Mouse (Mus musculus): ENCODE results near the gene Hif3a. TPM values are rescaled to one million over a fixed set of nuclear protein-coding genes. Genes with fewer than 3 reads are reported as not detected.

Hif3a gene
- total and polyA plus RNA-seq, 2 experiments from 2014 or later: 3.4 to 22.1 TPM

- no peak for TF ChIP-seq CTCF (IDR thresholded peaks at IDR 0.05; ENCODE audit: low read depth)
- no peaks in the 10 kb centered on the region for H3K9me3 ChIP-seq (ENCODE audit: low read length)
- H3K27me3 ChIP-seq (ENCODE audit: insufficient read depth, low read length): no peaks in the 10 kb centered on the region
- H3K4me2 ChIP-seq (ENCODE audit: low read depth, low read length): peak overlapping the region; percentile 68
- H3K27ac ChIP-seq: peak overlapping the region; percentile 82
- peak overlapping the region; percentile 40 for H3K4me3 ChIP-seq (ENCODE audit: low read length)
- peak; percentile 11 for ATAC-seq
- WGBS: 32% methylated on average over 14 of the region's 14 CpGs
- peak overlapping the region; percentile 56 for H3K9ac ChIP-seq (replicated peaks; ENCODE audit: low read length)
- DNase-seq (ENCODE audit: low spot score): peak; percentile 64
- no peaks in the 10 kb centered on the region for H3K36me3 ChIP-seq (ENCODE audit: insufficient read depth, low read length)
- peaks cover 16% of the 10 kb centered on the region for H3K4me1 ChIP-seq (ENCODE audit: insufficient read depth, low read length)
Measured at GRCm38 (mm10) chr7:17056601-17057523, 5.4 kb downstream of the Hif3a start.

GRCm38 (mm10) chr7:17056081-17056581, 6.1 kb downstream of the Hif3a start:
- 0% methylated on average over 42 of the region's 42 CpGs for WGBS
- Histone ChIP-seq H3K4me1 (ENCODE audit: insufficient read depth, low read length) (peaks cover 16% of the 10 kb centered on the region), H3K27me3 (ENCODE audit: insufficient read depth, low read length) (no peaks in the 10 kb centered on the region), H3K9me3 (ENCODE audit: low read length) (no peaks in the 10 kb centered on the region), H3K4me2 (ENCODE audit: low read depth, low read length) (peak overlapping the region; percentile 68), H3K4me3 (ENCODE audit: low read length) (peak overlapping the region; percentile 40), H3K9ac (replicated peaks; ENCODE audit: low read length) (peak overlapping the region; percentile 56), H3K27ac (peak overlapping the region; percentile 82), H3K36me3 (ENCODE audit: insufficient read depth, low read length) (no peaks in the 10 kb centered on the region)
- ATAC-seq (peak; percentile 84), DNase-seq (ENCODE audit: low spot score) (peak; percentile 91)
- no peak for TF ChIP-seq CTCF (IDR thresholded peaks at IDR 0.05; ENCODE audit: low read depth)

GRCm38 (mm10) chr7:17055287-17055946, 6.8 kb downstream of the Hif3a start:
- TF ChIP-seq CTCF (IDR thresholded peaks at IDR 0.05; ENCODE audit: low read depth): no peak
- H3K4me1 ChIP-seq (ENCODE audit: insufficient read depth, low read length): peaks cover 16% of the 10 kb centered on the region
- 95% methylated on average over 4 of the region's 4 CpGs for WGBS
- peak overlapping the region; percentile 68 for H3K4me2 ChIP-seq (ENCODE audit: low read depth, low read length)
- no peaks in the 10 kb centered on the region for H3K9me3 ChIP-seq (ENCODE audit: low read length)
- H3K27me3 ChIP-seq (ENCODE audit: insufficient read depth, low read length): no peaks in the 10 kb centered on the region
- ATAC-seq (no peak), DNase-seq (ENCODE audit: low spot score) (no peak)
- no peak overlapping the region for H3K9ac ChIP-seq (replicated peaks; ENCODE audit: low read length)
- H3K36me3 ChIP-seq (ENCODE audit: insufficient read depth, low read length): no peaks in the 10 kb centered on the region
- peak overlapping the region; percentile 40 for H3K4me3 ChIP-seq (ENCODE audit: low read length)
- peak overlapping the region; percentile 82; the same call in 1 of the 2 replicates for H3K27ac ChIP-seq

- no peak overlapping the region for H3K27ac ChIP-seq
- no peak for TF ChIP-seq CTCF (IDR thresholded peaks at IDR 0.05; ENCODE audit: low read depth)
- H3K27me3 ChIP-seq (ENCODE audit: insufficient read depth, low read length): no peaks in the 10 kb centered on the region
- WGBS: 92% methylated on average over 14 of the region's 16 CpGs
- H3K9ac ChIP-seq (replicated peaks; ENCODE audit: low read length): no peak overlapping the region
- no peaks in the 10 kb centered on the region for H3K36me3 ChIP-seq (ENCODE audit: insufficient read depth, low read length)
- H3K4me3 ChIP-seq (ENCODE audit: low read length): no peak overlapping the region
- H3K4me1 ChIP-seq (ENCODE audit: insufficient read depth, low read length): peaks cover 13% of the 10 kb centered on the region
- no peak for DNase-seq (ENCODE audit: low spot score)
- H3K9me3 ChIP-seq (ENCODE audit: low read length): no peaks in the 10 kb centered on the region
- no peak for ATAC-seq
- H3K4me2 ChIP-seq (ENCODE audit: low read depth, low read length): no peak overlapping the region
Measured at GRCm38 (mm10) chr7:17054325-17054989, 7.8 kb downstream of the Hif3a start.

- DNase-seq (ENCODE audit: low spot score) (peak; percentile 78), ATAC-seq (peak; percentile 55; the same call in 1 of the 2 replicates)
- no peak overlapping the region for H3K4me2 ChIP-seq (ENCODE audit: low read depth, low read length)
- no peak overlapping the region for H3K4me3 ChIP-seq (ENCODE audit: low read length)
- no peaks in the 10 kb centered on the region for H3K27me3 ChIP-seq (ENCODE audit: insufficient read depth, low read length)
- peaks cover 1% of the 10 kb centered on the region; the same call in 1 of the 2 replicates for H3K4me1 ChIP-seq (ENCODE audit: insufficient read depth, low read length)
- H3K27ac ChIP-seq: no peak overlapping the region
- WGBS: 11% methylated on average over 15 of the region's 17 CpGs
- H3K36me3 ChIP-seq (ENCODE audit: insufficient read depth, low read length): no peaks in the 10 kb centered on the region; the same call in 1 of the 2 replicates
- no peaks in the 10 kb centered on the region for H3K9me3 ChIP-seq (ENCODE audit: low read length)
- no peak overlapping the region for H3K9ac ChIP-seq (replicated peaks; ENCODE audit: low read length)
- peak; percentile 78 for TF ChIP-seq CTCF (IDR thresholded peaks at IDR 0.05; ENCODE audit: low read depth)
Measured at GRCm38 (mm10) chr7:17050933-17051594, 11.2 kb downstream of the Hif3a start.

GRCm38 (mm10) chr7:17050491-17050890, 11.7 kb downstream of the Hif3a start:
- Histone ChIP-seq H3K4me1 (ENCODE audit: insufficient read depth, low read length) (no peaks in the 10 kb centered on the region), H3K27me3 (ENCODE audit: insufficient read depth, low read length) (no peaks in the 10 kb centered on the region), H3K36me3 (ENCODE audit: insufficient read depth, low read length) (no peaks in the 10 kb centered on the region; the same call in 1 of the 2 replicates), H3K9ac (replicated peaks; ENCODE audit: low read length) (no peak overlapping the region), H3K9me3 (ENCODE audit: low read length) (no peaks in the 10 kb centered on the region), H3K4me2 (ENCODE audit: low read depth, low read length) (no peak overlapping the region), H3K4me3 (ENCODE audit: low read length) (no peak overlapping the region), H3K27ac (no peak overlapping the region)
- no peak for DNase-seq (ENCODE audit: low spot score)
- peak; percentile 20; the same call in 1 of the 2 replicates for ATAC-seq
- TF ChIP-seq CTCF (IDR thresholded peaks at IDR 0.05; ENCODE audit: low read depth): no peak
- 67% methylated on average over 11 of the region's 11 CpGs for WGBS

Data from hindbrain, postnatal 0 days (tissue).